In the genomic region with DNA sequence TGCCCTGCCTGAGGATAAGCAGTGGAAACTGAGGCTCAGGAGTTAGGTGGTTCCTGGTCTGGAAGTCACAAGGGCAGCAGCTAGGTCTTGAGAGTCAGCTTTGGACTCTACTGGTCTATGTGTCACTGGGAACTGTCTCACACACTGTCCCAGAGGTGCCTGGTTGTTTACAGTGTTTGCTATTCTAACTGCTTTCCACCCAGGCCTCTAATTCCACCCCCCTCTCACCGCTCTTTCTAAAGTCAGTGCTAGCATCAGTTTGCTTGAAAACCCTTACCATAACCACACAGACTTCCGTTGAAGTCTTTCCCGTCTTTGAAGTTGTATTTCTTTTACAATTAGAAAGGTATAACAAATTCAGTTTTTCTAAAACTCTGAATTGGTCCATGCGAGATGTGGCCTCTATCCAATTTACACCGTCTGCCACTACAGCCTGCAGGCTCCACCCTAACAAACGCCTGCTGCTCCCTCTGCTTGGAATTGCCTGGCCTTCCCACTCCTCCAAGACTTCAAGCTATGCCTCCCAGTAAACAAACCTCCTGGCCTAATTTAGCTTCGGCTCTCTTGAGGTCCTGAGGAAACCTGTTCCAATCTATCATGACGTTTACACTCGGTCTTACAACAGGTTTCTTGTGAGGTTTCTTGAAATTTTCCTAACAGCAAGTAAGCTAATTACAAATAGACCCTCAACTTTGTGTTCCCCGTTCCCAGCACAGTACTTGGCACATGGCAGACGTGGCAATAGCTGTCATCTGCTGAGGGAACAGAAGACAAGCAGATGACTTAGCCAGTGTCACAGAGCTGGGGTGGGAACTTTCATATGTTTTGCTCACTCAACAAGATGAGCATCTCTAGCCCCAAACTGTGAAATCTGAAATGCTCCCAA, we compare ENCODE assay signal across 8 mouse cellular contexts.
DNase-seq lines count a peak whose midpoint lies in the region.
"Had no signal": no experiment of that assay in that cellular context is flagged by ENCODE, and none has a peak within 500 bp of the region (broad histone marks: within the 10 kb centered on the region; RNA-seq: fewer than 3 reads in every experiment).

No protein-coding gene starts in this region.

- DNase-seq in CD4-positive, CD25-positive, alpha-beta regulatory T cell, adult 2 months (ENCODE audit: low read depth, low spot score) = peak; percentile 62
- DNase-seq in T-cell, adult 2 months (ENCODE audit: low spot score) = peak; percentile 66
- peak; percentile 60 to 62 for DNase-seq in cerebellum, postnatal 36 days
- DNase-seq in naive thymus-derived CD4-positive, alpha-beta T cell, adult 2 months (ENCODE audit: low read depth) = peak; percentile 73
- no peak for DNase-seq in urinary bladder, postnatal 25 days (ENCODE audit: low spot score)
- no peak for DNase-seq in spleen, adult 12 weeks (ENCODE audit: low spot score)
- no peak for DNase-seq in kidney, postnatal 4 days
- DNase-seq: kidney, postnatal 36 days had no signal

Comparison
In these comparisons a context has a peak if more than half of its experiments do, and no peak if none do; other contexts are left out.
1. DNase-seq: peak in CD4-positive, CD25-positive, alpha-beta regulatory T cell, adult 2 months (single experiment), T-cell, adult 2 months (single experiment), cerebellum, postnatal 36 days (2 of 2) and naive thymus-derived CD4-positive, alpha-beta T cell, adult 2 months (single experiment); none in urinary bladder, postnatal 25 days (single experiment), spleen, adult 12 weeks (single experiment) and kidney, postnatal 4 days (0 of 2).